Mouse (Mus musculus) liver, postnatal 0 days (tissue): ENCODE results near the gene Dnah9.

Experiments
- CTCF ChIP-seq: sonication (generic); IDR thresholded peaks from 2 replicates; pipeline ENCODE4 v1.5.1; 2016; ENCODE audit warnings: antibody characterized with exemption, low read depth
- EP300 ChIP-seq: IDR thresholded peaks from 2 replicates; pipeline ENCODE4 v1.6.1; 2016; ENCODE audit warnings: antibody characterized with exemption, low read depth, mild to moderate bottlenecking

DNA sequence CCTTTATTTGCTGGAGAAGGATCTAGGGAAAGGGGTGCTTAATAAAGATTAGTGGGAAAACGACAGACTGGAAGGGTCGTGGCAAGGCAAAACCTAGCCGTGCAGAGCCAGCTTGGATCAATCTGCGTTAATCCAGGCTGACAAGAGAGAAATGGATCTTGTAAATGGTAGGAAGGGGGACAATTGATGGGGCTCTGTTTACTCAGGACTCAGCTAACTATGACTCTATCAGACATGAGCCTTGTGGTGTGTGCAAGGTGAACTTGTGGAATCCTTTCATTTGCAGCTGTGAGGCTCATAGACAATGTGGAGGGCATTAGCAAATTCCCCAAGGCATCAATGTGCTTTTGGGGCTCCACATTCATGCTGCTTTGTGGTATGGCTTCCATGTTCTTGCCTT lies 306.9 kb downstream of the Dnah9 start:
- TF ChIP-seq EP300 (no peak), CTCF (no peak)
